Mouse (Mus musculus) neural tube, embryonic 10.5 days (tissue): ENCODE measurements at regions not wholly inside any gene's neighbourhood (a gene's known extent, or its start where the extent isn't known, plus 50 kb on each side); places are given as distances from the start of the nearest gene placed in this dataset.
A peak's percentile ranks its signal among the peaks of the same experiment; 100 is the strongest.

Experiments
- DNase-seq: peaks from one replicate; pipeline ENCODE4 v3.0.0-alpha.2; 2017; ENCODE audit warnings: low spot score; ENCODE audit errors: extremely low spot score

DNA sequence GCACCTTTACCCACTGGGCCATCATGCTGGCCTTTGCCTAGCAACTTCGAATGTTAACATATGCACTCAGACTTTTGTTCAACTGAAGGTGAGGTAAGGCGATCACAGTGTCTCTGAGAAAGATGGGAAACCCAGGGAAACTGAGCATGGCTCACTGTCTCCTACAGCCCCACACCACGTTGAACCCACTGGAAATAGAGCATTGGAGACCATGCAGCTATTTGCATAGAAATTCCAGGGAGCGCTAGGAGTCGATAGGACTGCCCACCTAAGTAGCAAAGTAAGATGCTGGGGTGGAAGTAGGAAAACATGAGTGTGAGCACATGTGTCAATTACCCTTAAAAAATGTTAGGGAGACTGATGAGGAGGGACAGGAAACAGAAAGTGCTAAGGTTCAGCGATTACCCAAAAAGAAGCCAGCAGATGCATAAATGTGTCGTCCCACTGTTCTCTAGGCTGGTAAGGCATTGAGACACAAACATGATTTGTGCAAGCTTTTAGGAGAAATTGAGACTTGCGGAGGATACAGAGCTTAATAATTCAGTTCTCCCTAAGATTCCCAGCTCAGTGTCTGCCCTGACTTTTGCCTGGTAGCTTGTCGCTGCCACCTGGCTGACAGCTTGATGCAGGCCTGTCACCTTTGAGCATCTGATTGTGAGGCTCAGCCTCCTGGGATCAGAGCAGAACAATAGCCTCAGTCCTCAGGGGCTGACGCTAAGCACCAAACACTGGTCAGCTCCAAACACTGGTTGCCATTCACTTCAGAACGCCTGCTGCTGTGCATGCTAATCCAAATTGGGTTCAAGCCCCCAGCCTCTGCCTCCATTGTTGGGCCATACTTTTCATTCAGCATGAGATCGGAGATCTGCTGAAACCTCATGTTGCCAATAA, 183.7 kb upstream of the Rgma start:
- DNase-seq, result no peak

DNA sequence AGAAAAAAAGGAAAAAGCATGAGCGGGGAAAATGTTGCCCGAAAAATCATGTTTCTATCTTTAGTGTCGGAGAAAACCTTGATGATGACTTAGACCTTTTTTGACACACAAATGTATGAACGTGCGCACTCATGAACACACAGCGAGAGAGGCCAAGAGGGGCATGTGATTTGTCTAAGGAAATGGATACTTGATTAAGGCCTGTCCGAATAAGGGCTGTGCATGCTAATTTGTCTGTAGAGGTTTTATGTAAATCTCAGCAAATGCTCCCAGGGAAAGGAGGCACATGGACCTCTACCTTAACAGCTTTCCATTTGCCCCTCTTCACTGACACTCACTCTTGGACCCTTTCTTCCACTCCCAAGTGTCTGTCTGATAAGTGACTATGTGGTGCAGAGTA, 182.5 kb upstream of the Rgma start:
- DNase-seq, result no peak

DNA sequence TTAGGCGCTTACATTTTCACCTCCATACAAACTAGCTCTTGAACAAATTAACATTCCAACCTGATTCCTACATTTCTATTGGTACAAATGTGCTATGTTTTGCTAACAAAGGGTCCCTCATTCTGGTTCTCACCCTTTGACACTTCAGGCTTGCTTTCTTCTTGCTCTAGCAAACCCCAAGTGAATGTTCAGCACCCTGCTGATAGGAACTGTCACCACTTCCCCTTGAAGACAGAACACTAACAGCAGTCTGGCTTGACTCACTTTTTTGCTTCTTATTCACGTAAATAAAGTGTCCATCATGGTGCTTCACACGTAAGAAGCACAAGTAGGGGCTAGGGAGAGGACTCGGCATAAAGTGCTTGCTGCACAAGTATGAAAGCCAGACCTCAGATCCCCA, 180.0 kb upstream of the Rgma start:
- no peak for DNase-seq

DNA sequence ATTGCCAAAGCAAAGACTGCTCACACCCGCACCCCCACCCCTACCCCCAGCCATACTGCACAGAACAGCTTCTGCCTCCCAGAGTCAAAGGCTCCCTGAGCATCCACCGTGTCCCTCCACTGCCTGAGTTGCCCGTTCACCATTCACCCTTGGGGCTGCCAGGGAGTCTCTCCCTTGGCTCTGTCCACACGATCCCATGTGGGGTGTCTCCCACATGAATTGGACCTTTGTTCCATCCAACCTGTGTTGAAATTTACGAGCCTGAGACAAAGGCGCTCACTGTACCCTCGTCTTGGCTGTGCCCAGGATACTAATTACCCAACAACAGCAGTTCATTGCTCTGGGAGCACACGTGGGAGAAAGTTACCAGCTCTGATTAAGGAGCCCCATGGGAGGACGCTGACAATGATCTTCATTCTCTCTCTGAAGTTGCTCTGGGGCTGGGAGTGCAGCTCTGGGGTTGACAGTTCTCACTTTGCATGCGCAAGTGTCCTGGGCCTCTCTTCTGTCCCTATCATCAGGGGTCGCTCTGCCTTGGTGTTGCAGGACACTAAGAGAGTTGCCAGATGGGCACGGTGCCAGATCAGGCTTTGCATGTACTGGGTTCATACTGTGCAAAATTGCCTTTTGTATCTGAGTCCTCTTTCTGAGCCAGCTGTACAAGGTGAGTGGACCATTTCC, 178.3 kb upstream of the Rgma start:
- no peak for DNase-seq

DNA sequence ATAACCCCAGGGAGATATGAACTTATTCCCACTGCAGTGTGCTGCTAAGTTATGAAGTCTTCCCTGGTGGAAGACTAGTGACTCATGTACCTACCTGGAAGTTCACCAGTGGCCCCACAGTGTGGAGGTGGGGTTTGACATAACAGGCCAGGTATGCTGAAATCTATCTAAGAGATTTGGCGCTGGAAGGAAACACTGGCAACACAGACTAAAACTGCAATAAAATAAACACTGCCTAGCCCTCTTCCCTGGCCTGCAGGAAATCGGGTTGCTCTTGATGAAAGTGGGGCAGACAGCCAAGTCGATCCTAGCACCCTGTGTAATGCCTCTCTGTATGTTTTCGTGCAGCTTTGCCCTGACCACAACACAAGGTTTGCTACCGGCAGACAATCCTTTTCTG, 177.2 kb upstream of the Rgma start:
- no peak for DNase-seq

DNA sequence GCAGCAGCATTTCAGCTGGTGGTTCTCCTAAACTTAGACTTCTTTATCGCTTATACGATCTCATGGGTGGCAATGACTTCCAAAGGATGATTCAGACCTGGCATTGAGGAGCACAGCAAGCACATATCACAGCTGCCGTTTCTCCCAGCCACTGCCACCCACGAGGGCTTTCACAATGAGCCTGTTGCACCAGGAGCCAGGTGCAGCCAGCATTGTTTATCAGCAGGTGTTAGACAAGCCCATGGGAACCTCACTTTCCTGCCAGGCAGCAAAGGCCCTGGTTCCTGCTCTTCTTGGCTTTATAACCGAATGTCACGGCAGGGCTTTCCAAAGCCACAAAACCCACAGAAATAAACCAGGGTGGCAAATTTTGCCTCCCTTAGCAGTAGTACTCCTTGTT, 175.3 kb upstream of the Rgma start:
- DNase-seq, result no peak

DNA sequence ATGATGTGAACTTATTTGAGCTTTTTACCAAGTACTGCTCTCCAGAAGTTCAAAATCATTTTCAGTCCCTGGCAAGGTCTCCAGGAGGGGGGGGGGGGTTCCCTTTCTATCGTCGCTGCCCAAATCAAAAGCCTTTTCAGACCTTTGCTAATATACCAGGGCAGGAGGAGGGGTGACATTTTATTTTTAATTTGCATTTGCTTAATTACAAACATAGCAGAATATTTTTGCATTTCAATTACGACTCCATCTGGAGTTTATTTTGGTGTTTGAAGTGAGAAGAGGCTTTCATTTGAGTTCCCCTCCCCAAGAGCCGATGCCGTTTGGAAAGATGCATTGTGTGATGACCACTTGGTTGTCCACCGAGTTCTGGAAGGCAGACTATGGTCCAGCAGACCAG, 174.0 kb upstream of the Rgma start:
- DNase-seq, result no peak

DNA sequence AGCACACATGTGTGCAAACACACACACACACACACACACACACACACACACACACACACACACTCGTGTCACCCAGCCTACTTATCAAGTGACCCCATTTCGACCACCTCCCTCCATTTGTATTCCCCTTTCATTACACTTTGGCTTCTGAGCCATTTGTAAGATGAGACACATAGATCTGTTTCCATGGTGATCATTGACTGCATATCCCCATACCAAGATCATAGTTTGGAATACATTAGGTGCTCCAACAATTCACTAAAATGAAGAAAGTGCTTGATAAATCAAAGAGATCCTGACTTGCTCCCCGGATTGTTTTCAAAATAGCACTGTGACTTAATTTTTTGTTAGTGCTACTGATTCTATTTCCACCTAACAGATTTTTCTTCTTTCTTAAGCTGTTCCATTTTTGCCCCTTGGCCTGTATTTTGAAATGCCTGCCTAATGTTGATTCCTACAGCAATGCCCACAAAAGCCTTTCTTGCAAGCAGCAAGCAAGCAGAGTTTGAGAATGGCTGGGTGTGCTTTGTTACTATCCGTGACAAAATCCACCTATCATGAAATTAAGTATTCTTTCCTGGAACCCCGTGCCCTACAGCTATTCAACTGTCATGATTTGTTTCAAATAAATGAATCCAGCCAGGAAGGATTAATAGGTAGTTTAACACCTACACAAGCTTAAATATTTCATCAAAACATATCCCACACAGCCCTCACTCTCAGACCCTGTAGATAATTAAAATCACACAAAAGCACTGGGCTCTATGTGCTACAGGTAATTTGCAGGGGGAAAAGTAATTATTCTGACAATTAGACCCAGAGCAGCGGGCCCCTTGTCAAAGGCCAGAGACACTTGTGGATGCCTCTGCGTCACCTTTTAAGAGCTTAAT, 168.1 kb upstream of the Rgma start:
- DNase-seq, result no peak

DNA sequence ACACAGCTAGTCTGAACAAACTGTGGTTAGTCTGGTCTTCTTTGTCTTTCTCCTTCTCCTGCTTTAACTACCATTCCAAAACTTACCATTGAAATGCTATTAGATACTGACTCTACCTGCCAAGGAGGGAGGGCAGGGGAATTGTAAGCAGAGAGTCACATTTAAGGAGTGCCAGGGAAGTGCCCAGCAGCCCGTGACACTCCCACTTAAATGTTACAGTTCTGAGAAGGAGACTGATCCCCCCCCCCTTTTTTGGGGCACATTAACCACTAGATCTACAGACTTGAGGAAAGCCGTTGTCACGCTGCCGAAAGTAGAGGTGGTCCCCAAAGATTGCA, 166.9 kb upstream of the Rgma start:
- DNase-seq, result no peak

DNA sequence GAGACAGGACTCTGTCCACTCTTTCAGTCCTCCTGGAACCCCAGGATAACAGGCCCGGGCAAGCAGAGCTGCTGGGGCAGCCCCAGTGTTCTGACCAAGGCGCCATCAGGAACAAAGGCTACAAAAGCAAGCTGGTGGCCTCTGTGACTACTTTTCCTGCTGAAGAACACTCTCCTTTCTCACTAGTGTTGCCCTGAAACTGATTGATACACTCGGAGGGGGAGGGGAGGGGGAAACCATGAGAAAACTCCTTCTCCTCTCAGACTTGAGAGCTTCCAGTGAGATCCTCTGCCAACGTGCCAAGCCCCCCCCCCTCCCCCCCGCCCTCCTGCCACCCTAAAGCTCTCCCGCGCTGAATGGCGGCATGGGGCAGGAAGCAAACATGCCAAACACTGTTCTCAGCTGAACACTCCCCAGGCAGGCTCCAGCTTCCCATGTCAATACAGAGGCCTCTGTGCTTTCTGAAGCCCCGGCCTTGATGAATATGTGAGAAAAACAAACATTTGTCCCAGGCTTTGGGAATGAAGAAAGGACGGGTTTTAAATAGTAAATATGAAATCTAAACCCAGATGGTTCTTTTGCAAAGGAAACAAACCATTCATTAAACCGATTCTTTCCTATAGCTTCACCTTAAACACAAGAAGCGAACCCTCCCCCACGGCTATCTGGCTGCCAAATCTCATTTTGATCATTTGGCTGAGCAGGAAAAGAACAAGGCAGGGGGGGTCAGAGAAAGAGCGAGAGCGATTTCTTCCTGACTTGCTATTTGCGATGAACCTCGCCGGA, 166.3 kb upstream of the Rgma start:
- no peak for DNase-seq

DNA sequence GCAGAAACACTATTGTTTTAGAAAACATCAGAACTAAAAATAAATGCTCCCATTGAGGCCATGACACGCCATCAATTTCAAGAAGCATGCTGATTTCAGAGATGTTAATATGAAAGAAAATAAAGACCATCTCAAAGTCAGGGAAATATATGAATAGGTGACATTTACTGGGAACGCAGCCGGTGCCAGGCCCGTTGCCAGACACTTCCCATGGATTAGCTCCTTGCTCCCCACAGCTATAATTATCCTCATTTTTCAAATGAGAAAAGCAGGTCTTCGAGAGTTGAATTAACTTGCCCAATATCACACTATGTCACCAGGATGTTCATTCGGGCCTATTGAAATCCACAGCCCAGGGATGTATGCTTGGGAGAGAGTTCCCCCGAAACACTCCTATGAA, 165.2 kb upstream of the Rgma start:
- no peak for DNase-seq

DNA sequence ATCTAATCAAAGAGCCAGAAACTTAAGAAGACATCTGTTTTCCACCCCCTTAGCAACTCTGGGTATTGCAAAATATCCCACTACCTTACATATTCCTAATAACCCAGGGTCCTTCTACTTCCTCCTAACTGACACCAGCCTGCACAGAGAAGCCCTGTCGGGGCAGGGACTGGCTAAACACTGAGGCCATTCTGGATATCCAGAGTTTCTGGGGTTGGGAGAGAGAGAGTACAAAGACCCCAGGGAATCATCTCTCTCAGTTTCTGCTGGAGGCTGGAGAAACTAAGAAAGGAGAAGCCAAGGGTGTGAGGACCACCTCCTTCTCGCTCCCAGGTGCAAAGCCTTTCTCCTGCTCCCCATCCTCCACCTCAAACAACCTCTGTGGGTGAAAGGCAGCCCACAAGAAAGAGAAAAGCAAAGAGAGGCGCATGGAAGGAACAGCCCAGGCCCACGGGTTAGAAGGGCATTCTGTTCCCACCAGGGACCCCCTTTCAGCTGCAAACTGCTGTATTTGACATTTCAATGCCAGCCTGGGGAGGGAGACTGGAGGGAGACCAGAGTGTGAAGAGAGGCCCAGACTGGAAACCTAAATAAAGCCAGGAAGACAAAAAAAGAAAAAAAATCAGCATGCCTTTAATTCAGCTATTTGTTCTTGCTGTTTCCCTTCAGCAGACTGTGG, 152.9 kb upstream of the Rgma start:
- peak; percentile 32 for DNase-seq

DNA sequence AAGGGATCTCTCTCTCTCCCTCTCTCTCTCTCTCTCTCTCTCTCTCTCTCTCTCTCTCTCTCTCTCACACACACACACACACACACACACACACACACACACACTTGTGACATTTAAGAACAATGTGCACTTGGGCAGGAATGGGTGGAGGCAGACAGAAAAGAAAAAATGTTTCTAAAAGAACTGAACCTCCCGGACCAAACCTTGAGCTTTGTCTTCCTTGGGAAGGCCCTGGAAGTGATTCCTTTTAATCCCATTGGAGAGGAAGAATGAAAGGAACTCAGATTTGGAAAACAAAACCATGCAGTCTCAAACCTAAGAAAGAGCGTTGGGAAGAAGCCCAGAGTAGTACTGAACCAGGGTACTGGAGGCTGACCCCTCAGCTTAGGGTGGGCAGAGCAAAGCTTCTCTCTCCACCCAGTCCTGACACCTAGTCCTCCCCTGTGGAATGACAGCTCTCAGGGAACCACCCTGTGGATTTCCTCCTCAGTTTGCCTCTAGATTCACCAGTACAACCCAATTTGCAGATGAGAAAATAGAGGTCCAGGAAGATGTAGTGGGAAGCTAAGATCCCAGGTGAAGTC, 152.3 kb upstream of the Rgma start:
- DNase-seq, result no peak

DNA sequence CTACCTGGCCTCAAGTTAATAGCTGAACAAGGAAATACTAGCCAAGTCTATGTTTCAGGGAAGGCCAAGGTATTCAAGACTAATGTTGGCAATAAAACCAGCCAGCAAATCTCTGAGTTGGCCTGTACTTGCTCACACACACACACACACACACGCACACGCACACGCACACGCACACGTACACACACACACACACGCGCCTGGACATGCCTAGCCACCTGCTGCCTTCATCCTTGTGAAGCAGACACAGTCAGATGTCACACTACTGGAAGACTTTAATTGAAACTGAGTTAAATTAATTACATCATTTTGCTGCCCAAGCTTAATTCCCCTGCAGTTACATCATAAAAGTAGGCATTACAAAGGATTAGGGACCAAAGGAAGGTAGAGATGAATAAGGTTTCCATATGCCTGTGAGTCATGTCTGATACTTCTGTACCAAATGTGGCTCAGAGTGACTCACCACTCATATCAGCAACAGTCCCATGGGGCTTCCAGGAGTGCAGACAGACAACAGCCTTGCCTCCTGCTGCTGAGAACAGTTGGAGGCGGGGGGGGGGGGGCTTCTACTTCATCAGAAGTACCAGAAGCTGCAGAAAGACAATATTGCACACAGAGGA, 141.7 kb upstream of the Rgma start:
- no peak for DNase-seq

DNA sequence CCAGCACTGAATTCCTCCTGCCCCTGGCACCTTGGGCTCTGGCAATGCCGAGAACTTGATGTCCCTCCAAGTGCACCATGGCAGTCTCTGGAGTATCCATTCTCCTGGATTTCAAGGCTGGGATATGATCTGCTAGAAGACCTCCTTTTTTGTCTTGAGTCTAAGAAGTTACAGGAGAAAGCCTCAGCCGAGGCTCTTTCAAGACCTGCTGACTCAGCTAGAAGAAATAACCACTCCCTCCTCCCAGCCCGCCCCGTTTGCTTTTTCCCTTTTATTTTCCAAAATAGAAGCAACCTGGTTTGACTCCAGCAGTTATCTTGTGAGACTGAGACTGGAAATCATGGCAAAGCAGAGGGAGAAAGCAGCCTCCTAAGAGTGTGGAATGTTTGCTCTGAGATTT, 136.8 kb upstream of the Rgma start:
- no peak for DNase-seq

DNA sequence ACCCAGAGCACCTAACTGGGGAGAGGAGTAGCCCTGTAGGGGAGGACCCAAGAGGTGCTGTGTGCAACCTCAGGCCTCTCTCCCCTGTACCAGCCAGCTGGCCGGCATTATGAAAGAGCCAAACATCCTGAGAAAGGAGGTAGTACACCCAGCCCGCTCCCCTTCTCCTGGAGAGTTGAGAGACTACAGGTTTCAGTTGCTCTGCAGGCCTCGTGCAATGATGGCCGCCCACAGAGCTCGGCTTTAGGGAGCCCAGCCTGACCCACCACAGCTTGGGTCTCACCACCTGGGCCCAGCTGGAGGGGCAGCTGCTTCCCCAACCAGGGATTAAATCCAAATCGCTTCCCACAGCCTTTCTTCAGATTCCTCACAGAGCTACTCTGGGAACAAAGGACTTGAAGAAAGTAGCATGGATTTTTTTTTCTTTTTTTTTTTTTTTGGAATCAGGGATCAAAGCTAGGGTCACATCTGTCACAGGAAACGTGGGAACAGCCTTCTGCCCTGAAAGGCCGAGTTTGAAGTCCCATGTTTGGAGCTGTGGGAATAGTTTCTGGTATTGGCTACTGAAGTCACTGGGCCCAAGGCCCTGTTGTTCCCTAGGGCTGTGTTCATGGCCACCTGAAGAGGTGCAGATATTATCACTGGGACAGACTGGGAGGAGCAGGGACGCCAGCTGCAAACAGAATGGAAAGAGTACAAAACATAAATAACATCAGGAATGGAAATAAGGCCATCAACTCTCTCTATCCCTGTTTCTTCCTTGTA, 131.5 kb upstream of the Rgma start:
- DNase-seq, result no peak

DNA sequence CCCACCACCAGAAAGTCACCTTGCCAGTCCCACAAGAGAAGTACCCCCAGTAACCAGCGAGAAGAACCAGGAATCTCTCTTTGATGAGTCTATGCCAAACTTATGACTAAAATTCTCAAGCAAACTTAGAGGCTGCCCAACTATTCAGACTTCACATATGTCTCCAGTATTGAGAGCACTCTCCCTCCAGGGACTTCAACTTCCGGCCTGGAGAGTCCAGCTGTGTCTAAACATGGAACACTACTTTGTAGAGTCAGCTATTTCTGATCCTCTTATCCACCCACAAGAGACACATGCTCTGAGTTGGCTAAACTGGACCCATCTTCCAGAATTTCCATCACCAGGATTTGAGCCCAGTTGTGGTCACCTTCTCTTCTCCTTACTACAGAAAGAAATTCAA, 129.9 kb upstream of the Rgma start:
- no peak for DNase-seq

DNA sequence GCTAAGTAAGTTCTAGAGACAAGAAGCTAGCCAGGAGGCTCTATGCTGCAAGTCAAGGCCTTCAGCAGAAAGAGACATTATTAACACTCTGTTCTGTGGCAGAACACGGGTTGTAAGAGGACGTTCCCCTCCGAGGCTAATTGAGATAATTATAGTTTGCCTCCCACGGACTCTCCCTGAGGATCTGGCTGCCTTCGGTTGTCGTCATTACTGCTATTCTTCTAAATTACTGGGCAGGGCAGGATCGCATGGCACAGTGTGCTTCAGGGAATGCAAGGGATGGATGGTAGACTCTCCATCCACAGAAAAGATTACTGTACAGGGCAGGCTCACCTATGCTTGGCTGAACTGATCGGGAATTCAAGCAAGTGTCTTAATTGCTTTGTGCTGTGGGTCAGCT, 124.7 kb upstream of the Rgma start:
- no peak for DNase-seq

DNA sequence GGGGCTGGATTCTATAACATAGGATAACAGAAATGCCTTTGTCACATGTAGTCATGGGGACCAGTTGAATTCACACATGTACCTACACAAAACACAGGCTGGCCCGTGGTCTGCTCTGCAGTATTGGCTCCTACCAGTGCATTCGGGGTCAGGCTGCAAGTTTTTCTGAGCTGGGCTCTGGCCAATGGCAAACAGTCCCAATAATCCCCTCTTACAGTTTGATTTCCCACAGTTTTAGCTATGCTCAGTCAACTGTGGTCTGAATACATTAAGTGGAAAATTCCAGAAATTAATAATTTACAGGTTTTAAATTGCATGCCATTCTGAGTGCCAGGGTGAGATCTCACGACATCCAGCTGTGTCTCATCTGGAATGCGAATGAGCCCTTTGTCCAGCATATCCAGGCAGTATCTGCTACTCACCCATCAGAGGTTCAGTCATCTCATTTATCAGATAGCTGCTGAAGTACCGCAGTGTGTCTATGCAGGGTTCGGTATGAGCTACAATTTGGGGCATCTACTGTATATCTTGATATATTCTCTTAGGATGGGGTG, 124.0 kb upstream of the Rgma start:
- DNase-seq, result no peak
